Mouse (Mus musculus) heart, embryonic 16.5 days (tissue): Measurements from ENCODE around the gene Armc8. TPM values are rescaled to one million over a fixed set of nuclear protein-coding genes. Genes with fewer than 3 reads are reported as not detected.

Experiments used
- polyA plus RNA-seq: library from polyadenylated mRNA; unstranded; fragments of >200 nt; fragmentation: Nextera tagmentation; extraction: Ambion mirVana; gene quantifications from 2 replicates; pipeline ENCODE4 v1.2.1, GENCODE M21; 2015

Gene Armc8
- polyA plus RNA-seq, 1 experiment from 2014 or later, result 21.4 TPM

Other genes with a start within 250 kb of the Armc8 start
- 0.14 and 0.24 TPM in 2 replicates for gene Esyt3, start 210.3 kb downstream of the Armc8 start, polyA plus RNA-seq
- 15.0 and 15.1 TPM in 2 replicates for gene Mras, start 131.5 kb downstream of the Armc8 start, polyA plus RNA-seq
- gene Nme9, start 117.4 kb downstream of the Armc8 start, polyA plus RNA-seq, result 1.0 and 1.3 TPM in 2 replicates
- 16.2 and 17.2 TPM in 2 replicates for gene Dbr1, start 6.9 kb upstream of the Armc8 start, polyA plus RNA-seq
- gene A4gnt, start 43.6 kb upstream of the Armc8 start, polyA plus RNA-seq, result not detected in 2 replicates
- gene Dzip1l, start 60.6 kb upstream of the Armc8 start, polyA plus RNA-seq, result 13.5 and 17.7 TPM in 2 replicates
- 2.8 and 33.7 TPM in 2 replicates for gene Cldn18, start 148.4 kb upstream of the Armc8 start, polyA plus RNA-seq